Comparison of ENCODE assay signal across 11 mouse cellular contexts in genomic region chr16:41510915-41511552, GRCm38 (mm10).
DNase-seq lines count a peak whose midpoint lies in the region; ATAC-seq and TF ChIP-seq lines count a peak whose summit lies in the region.
"Had no signal": no experiment of that assay in that cellular context is flagged by ENCODE, and none has a peak within 500 bp of the region (broad histone marks: within the 10 kb centered on the region; RNA-seq: fewer than 3 reads in every experiment).

No protein-coding gene starts in this region.

- 0 out of 2 replicates have a peak overlapping the region, but pooled peaks have one; percentile 12 for H3K4me2 ChIP-seq in kidney, embryonic 14.5 days (replicated peaks; ENCODE audit: low read depth, low read length)
- 0 out of 2 replicates have a peak overlapping the region, but pooled peaks have one; percentile 7 for H3K4me2 ChIP-seq in midbrain, embryonic 13.5 days (replicated peaks)
- H3K4me2 ChIP-seq in stomach, postnatal 0 days (replicated peaks; ENCODE audit: low read depth), result no peak overlapping the region
- H3K4me2 ChIP-seq: liver, embryonic 15.5 days had no signal

- no peak for DNase-seq in cerebellum, adult 8-10 months
- DNase-seq in kidney, postnatal 25 days, result no peak
- DNase-seq in forelimb bud, embryonic 11.5 days (ENCODE audit: low read depth, low spot score), result peak; percentile 78
- DNase-seq in stomach, postnatal 0 days (ENCODE audit: low spot score), result no peak
- no peak for DNase-seq in spleen, adult 12 weeks (ENCODE audit: low spot score)
- DNase-seq: B cell, adult 2 months had no signal

- H3K36me3 ChIP-seq in kidney, embryonic 14.5 days (ENCODE audit: control insufficient read depth, insufficient read depth, low read length), result no peaks in the 10 kb centered on the region
- no peaks in the 10 kb centered on the region for H3K36me3 ChIP-seq in midbrain, embryonic 13.5 days
- no peaks in the 10 kb centered on the region for H3K36me3 ChIP-seq in stomach, postnatal 0 days (ENCODE audit: control insufficient read depth, insufficient read depth, low read length)
- H3K36me3 ChIP-seq: liver, embryonic 15.5 days had no signal

- no peak for TF ChIP-seq CTCF in stomach, postnatal 0 days (IDR thresholded peaks at IDR 0.05; ENCODE audit: low read depth)

- 0 out of 2 replicates have a peak, but pooled peaks have one; percentile 15 for ATAC-seq in cerebellum, adult (ENCODE audit: insufficient number of reproducible peaks, low FRiP score, low TSS enrichment)
- peak; percentile 68; the same call in 1 of the 2 replicates for ATAC-seq in kidney, embryonic 14.5 days (ENCODE audit: low FRiP score, low TSS enrichment)
- ATAC-seq in midbrain, embryonic 13.5 days, result peak; percentile 58
- ATAC-seq in stomach, postnatal 0 days (ENCODE audit: low FRiP score, low TSS enrichment), result no peak
- ATAC-seq: Patski had no signal

- peaks cover 8% of the 10 kb centered on the region; the same call in 1 of the 2 replicates for H3K4me1 ChIP-seq in kidney, embryonic 14.5 days (ENCODE audit: control insufficient read depth, insufficient read depth, low read length)
- peaks cover 10% of the 10 kb centered on the region for H3K4me1 ChIP-seq in midbrain, embryonic 13.5 days (replicated peaks)
- H3K4me1 ChIP-seq in stomach, postnatal 0 days (replicated peaks; ENCODE audit: control insufficient read depth, insufficient read depth), result no peaks in the 10 kb centered on the region
- H3K4me1 ChIP-seq: liver, embryonic 15.5 days had no signal

- whole genome bisulfite sequencing in kidney, embryonic 14.5 days, result 23% methylated on average over 6 of the region's 6 CpGs
- whole genome bisulfite sequencing in midbrain, embryonic 13.5 days, result 48% methylated on average over 6 of the region's 6 CpGs
- WGBS in stomach, postnatal 0 days, result 52% methylated on average over 6 of the region's 6 CpGs

- no peaks in the 10 kb centered on the region for H3K27me3 ChIP-seq in kidney, embryonic 14.5 days (ENCODE audit: control insufficient read depth, insufficient read depth, low read length)
- no peaks in the 10 kb centered on the region for H3K27me3 ChIP-seq in midbrain, embryonic 13.5 days
- H3K27me3 ChIP-seq in stomach, postnatal 0 days (ENCODE audit: control insufficient read depth, insufficient read depth, low read length), result no peaks in the 10 kb centered on the region
- H3K27me3 ChIP-seq: liver, embryonic 15.5 days had no signal

- no peak overlapping the region for H3K27ac ChIP-seq in kidney, embryonic 14.5 days (ENCODE audit: low read depth, low read length)
- H3K27ac ChIP-seq in midbrain, embryonic 13.5 days, result peak overlapping the region; percentile 30; the same call in 1 of the 2 replicates
- H3K27ac ChIP-seq in stomach, postnatal 0 days (replicated peaks), result no peak overlapping the region
- H3K27ac ChIP-seq: liver, embryonic 15.5 days had no signal

- H3K4me3 ChIP-seq in kidney, embryonic 14.5 days (ENCODE audit: low read length), result no peak overlapping the region
- H3K4me3 ChIP-seq in midbrain, embryonic 13.5 days (replicated peaks), result no peak overlapping the region
- no peak overlapping the region for H3K4me3 ChIP-seq in stomach, postnatal 0 days (ENCODE audit: low read depth, low read length)
- H3K4me3 ChIP-seq: liver, embryonic 15.5 days had no signal

- H3K9ac ChIP-seq in kidney, embryonic 14.5 days (ENCODE audit: low read depth, low read length), result no peak overlapping the region
- H3K9ac ChIP-seq in midbrain, embryonic 13.5 days (replicated peaks), result no peak overlapping the region
- no peak overlapping the region for H3K9ac ChIP-seq in stomach, postnatal 0 days (ENCODE audit: low read length)
- H3K9ac ChIP-seq: liver, embryonic 15.5 days had no signal

- no peak for TF ChIP-seq EP300 in stomach, postnatal 0 days (optimal IDR thresholded peaks at IDR 0.05)

- no peaks in the 10 kb centered on the region for H3K9me3 ChIP-seq in kidney, embryonic 14.5 days (ENCODE audit: control insufficient read depth, low read length)
- H3K9me3 ChIP-seq in midbrain, embryonic 13.5 days, result no peaks in the 10 kb centered on the region
- no peaks in the 10 kb centered on the region for H3K9me3 ChIP-seq in stomach, postnatal 0 days (ENCODE audit: control insufficient read depth, low read length)
- H3K9me3 ChIP-seq: liver, embryonic 15.5 days had no signal
